Mouse (Mus musculus) liver, adult 2 months (tissue): ENCODE results near the gene Grik3. TPM values are rescaled to one million over a fixed set of nuclear protein-coding genes. Genes with fewer than 3 reads are reported as not detected.

Source experiments
- DNase-seq: peaks from one replicate; pipeline ENCODE4 v3.0.0-alpha.2; 2011; ENCODE audit warnings: low read depth, low spot score; ENCODE audit errors: extremely low read depth
- H3K27ac ChIP-seq: fragments of 200-500 bp; replicated peaks from 2 replicates; pipeline ENCODE4 v1.5.1; 2012; ENCODE audit warnings: low read depth, mild to moderate bottlenecking, control low read depth, inconsistent platforms, low read length; ENCODE audit not compliant: insufficient read depth
- H3K27me3 ChIP-seq: fragments of 200-500 bp; 2 replicates; pipeline ENCODE4 v1.6.1; 2012; ENCODE audit warnings: mild to moderate bottlenecking, moderate library complexity, low read length, inconsistent platforms; ENCODE audit not compliant: control insufficient read depth, insufficient read depth
- H3K36me3 ChIP-seq: fragments of 200-500 bp; 2 replicates; pipeline ENCODE4 v1.6.1; 2012; ENCODE audit warnings: low read length, inconsistent platforms; ENCODE audit not compliant: control insufficient read depth, insufficient read depth
- H3K4me1 ChIP-seq: fragments of 200-500 bp; 2 replicates; pipeline ENCODE4 v1.6.1; 2011; ENCODE audit warnings: low read length; ENCODE audit not compliant: control insufficient read depth, insufficient read depth
- H3K4me3 ChIP-seq: fragments of 200-500 bp; 2 replicates; pipeline ENCODE4 v1.5.1; 2011; ENCODE audit warnings: low read depth, mild to moderate bottlenecking, control low read depth, low read length, moderate library complexity; ENCODE audit not compliant: insufficient read depth
- H3K79me2 ChIP-seq: fragments of 200-500 bp; 2 replicates; pipeline ENCODE4 v1.6.1; 2012; ENCODE audit warnings: inconsistent platforms, mild to moderate bottlenecking, low read length, moderate library complexity; ENCODE audit not compliant: control insufficient read depth, insufficient read depth
- H3K9ac ChIP-seq: fragments of 200-500 bp; 2 replicates; pipeline ENCODE4 v1.6.1; 2012; ENCODE audit warnings: low read depth, mild to moderate bottlenecking, control low read depth, inconsistent platforms, low read length
- CTCF ChIP-seq: fragments of 200-500 bp; IDR thresholded peaks from 2 replicates; pipeline ENCODE4 v1.5.1; 2011; ENCODE audit warnings: low read depth, low read length, control low read depth
- POLR2A ChIP-seq: fragments of 200-500 bp; IDR thresholded peaks from 2 replicates; pipeline ENCODE4 v1.6.1; 2011; ENCODE audit warnings: low read length, control low read depth; ENCODE audit not compliant: insufficient read depth; ENCODE audit errors: extremely low read depth
- WGBS: fragments of 180-500 bp; shearing (Covaris S2); methylation state at CpG from one replicate; pipeline ENCODE4 v1.1.7; 2018; 5-methylcytosine and 5-hydroxymethylcytosine counted together
- polyA plus RNA-seq: library from polyadenylated mRNA; depleted of rRNA; stranded (reverse); fragments of >200 nt; gene quantifications from 2 replicates; pipeline ENCODE4 v1.2.3, GENCODE M21; 2012
- total RNA-seq: library from RNA; depleted of rRNA; stranded (reverse); fragments of >200 nt; gene quantifications from 2 replicates; pipeline ENCODE4 v1.2.3, GENCODE M21; 2014

Grik3 gene
- total and polyA plus RNA-seq, 2 experiments, result 0.04 TPM; not detected in 1

GRCm38 (mm10) chr4:125726241-125726640 lies 235.7 kb downstream of the Grik3 start:
- TF ChIP-seq POLR2A (no peak), CTCF (no peak)
- Histone ChIP-seq H3K79me2 (no peaks in the 10 kb centered on the region), H3K4me1 (no peaks in the 10 kb centered on the region), H3K36me3 (no peaks in the 10 kb centered on the region), H3K27me3 (no peaks in the 10 kb centered on the region), H3K4me3 (no peak overlapping the region), H3K9ac (no peak overlapping the region), H3K27ac (no peak overlapping the region)
- WGBS, result 88% methylated on average over 1 of the region's 1 CpGs
- DNase-seq, result no peak

- H3K4me1 ChIP-seq, result no peaks in the 10 kb centered on the region
- H3K79me2 ChIP-seq, result no peaks in the 10 kb centered on the region
- H3K9ac ChIP-seq, result no peak overlapping the region
- no peaks in the 10 kb centered on the region for H3K27me3 ChIP-seq
- no peaks in the 10 kb centered on the region for H3K36me3 ChIP-seq
- 52% methylated on average over 10 of the region's 10 CpGs for WGBS
- H3K4me3 ChIP-seq, result no peak overlapping the region
- no peak for DNase-seq
- no peak for TF ChIP-seq POLR2A
- TF ChIP-seq CTCF, result no peak
- H3K27ac ChIP-seq, result no peak overlapping the region
Measured at GRCm38 (mm10) chr4:125727030-125727429, 236.5 kb downstream of the Grik3 start.

DNA sequence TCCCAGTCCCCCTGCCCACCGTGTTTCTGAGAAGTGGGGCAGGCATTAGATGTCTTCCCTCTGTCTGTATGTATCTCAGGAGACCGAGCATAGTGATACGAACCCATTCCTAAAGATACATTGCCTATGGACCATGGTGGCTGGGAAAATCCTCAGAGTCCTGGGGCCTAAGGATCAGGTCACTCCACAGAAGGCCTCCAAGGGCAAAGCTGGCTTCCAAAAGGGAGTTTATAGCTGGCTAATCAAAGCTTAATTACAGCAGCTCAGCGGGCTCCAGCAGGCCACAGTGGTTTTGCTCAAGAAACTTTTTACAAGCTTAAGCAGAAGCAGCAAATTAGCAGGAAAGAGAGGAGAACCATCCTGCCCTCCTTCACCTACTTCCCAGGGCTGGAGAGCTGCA lies 237.1 kb downstream of the Grik3 start:
- no peak for TF ChIP-seq POLR2A
- TF ChIP-seq CTCF, result no peak
- 44% methylated on average over 4 of the region's 4 CpGs for WGBS

DNA sequence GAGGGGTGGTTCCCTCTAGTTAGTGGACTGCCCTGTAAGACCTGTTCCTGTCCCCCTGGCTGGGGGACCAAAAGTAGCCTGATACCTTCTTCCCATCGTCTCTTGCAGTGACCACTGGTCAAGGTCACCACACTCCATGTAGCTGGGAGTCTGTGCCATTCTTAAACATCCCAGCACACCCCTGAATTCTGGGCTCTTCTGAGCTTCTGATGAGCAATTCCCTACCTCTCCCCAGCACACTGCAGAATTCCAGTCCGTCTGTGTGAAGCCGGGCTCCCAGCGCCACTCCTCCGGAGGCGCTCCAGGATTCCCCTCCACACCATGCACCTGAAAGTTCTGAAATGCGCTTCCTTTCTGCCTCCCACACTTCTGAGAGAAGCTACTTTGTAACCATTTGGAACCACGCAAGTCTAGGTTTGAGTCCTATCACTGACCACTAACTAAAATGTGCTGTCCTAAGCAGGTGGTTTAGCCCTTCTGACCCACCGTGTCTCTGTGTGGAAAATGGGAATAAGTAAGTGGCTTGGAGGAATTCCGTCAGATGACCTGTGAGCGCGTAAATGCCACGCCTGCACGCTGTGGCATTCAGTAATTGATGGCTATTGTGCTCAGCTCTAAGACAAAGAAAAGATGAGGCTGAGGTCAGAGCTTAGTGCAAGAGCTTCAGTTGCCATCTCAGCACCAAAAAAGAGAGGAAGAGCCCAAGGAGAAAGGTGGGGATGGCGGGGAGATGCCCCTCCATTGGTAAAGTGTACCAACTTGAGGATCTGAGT lies 237.8 kb downstream of the Grik3 start:
- no peak for DNase-seq
- Histone ChIP-seq H3K36me3 (no peaks in the 10 kb centered on the region), H3K9ac (no peak overlapping the region), H3K27me3 (no peaks in the 10 kb centered on the region), H3K79me2 (no peaks in the 10 kb centered on the region), H3K4me1 (no peaks in the 10 kb centered on the region), H3K27ac (no peak overlapping the region), H3K4me3 (no peak overlapping the region)
- 22% methylated on average over 15 of the region's 15 CpGs for WGBS
- TF ChIP-seq POLR2A (no peak), CTCF (no peak)

More for the DNA sequence above, 237.1 kb downstream of the Grik3 start:
- H3K27me3 ChIP-seq, result no peaks in the 10 kb centered on the region
- DNase-seq, result no peak
- no peaks in the 10 kb centered on the region for H3K36me3 ChIP-seq
- H3K4me3 ChIP-seq, result no peak overlapping the region
- H3K4me1 ChIP-seq, result no peaks in the 10 kb centered on the region
- H3K27ac ChIP-seq, result no peak overlapping the region
- H3K9ac ChIP-seq, result no peak overlapping the region
- H3K79me2 ChIP-seq, result no peaks in the 10 kb centered on the region

GRCm38 (mm10) chr4:125729305-125730220 lies 239.1 kb downstream of the Grik3 start:
- H3K79me2 ChIP-seq, result no peaks in the 10 kb centered on the region
- no peak for DNase-seq
- 9% methylated on average over 38 of the region's 38 CpGs for WGBS
- TF ChIP-seq POLR2A (no peak), CTCF (no peak)
- no peaks in the 10 kb centered on the region for H3K27me3 ChIP-seq
- H3K4me1 ChIP-seq, result no peaks in the 10 kb centered on the region
- no peak overlapping the region for H3K4me3 ChIP-seq
- no peak overlapping the region for H3K27ac ChIP-seq
- H3K9ac ChIP-seq, result no peak overlapping the region
- no peaks in the 10 kb centered on the region for H3K36me3 ChIP-seq

GRCm38 (mm10) chr4:125730751-125731150 lies 240.3 kb downstream of the Grik3 start:
- DNase-seq, result no peak
- Histone ChIP-seq H3K36me3 (no peaks in the 10 kb centered on the region), H3K4me3 (no peak overlapping the region), H3K4me1 (no peaks in the 10 kb centered on the region), H3K9ac (no peak overlapping the region), H3K27ac (no peak overlapping the region), H3K27me3 (no peaks in the 10 kb centered on the region), H3K79me2 (no peaks in the 10 kb centered on the region)
- WGBS, result 74% methylated on average over 6 of the region's 6 CpGs
- TF ChIP-seq POLR2A (no peak), CTCF (no peak)
